Mouse (Mus musculus) adrenal gland, postnatal 25 days (tissue): ENCODE measurements at regions not wholly inside any gene's neighbourhood (a gene's known extent, or its start where the extent isn't known, plus 50 kb on each side); places are given as distances from the start of the nearest gene placed in this dataset.

ENCODE experiments used
- DNase-seq: peaks from one replicate; pipeline ENCODE4 v3.0.0; 2021; ENCODE audit warnings: mixed read lengths

DNA sequence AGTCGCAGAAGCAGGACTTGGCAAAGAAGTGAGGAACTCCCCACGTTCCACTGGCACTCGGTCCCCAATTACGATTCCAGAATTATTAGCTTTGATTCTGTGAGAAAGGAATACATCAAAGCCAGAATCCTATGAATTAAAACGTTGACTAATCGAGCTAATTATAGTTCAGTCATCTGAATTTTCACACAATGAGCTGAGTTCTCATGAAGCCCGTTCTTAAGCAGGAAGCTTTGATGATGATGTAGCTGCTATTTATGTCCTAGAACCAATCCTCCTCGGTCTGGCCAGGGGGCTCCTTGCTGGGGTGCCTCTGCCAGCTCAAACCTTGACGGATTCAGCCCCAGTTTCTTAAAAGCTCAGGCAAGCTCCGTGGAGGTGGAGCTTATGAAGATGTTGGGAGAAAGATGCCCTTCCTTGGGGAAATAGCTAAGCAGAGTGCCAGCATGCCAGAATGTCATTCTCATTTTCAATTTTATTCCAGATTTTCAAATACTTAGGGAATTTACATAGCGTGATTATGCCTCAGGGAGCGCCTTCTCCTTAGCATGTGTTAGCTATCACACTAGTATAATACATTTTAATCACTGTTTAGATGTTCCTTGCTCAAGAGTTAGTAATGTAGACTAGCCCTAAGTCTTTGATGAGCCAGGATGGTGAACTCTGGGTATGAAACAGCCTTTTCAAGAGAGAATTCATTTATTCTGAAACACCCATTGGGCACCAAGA lies 65.5 kb upstream of the Ppm1b start:
- no peak for DNase-seq

GRCm38 (mm10) chr17:84893273-84894033 lies 63.1 kb upstream of the Ppm1b start:
- DNase-seq, result no peak

- no peak for DNase-seq
These were observed 61.0 kb upstream of the Ppm1b start for GRCm38 (mm10) chr17:84895526-84895925.

- no peak for DNase-seq
These were observed 60.0 kb upstream of the Ppm1b start for GRCm38 (mm10) chr17:84896572-84896971.

DNA sequence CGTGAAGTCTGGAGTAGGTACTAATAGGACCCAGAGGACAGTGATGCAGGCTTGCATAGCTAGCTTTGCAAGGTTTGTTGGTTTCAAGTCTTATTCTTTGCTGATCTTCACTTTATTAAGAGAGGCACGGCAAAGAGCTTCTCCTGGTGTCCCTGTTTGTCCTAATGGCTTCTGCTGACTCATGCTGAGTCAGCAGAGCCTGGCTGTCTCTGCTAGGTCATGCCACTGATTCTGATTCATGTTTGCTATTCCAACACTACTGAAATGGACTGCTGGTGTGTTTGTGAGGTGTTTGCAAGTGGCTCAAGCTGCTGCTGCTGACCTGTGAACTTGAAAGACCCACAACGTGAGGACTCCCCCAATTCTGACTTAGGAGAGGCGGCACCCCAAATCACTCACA lies 58.1 kb upstream of the Ppm1b start:
- no peak for DNase-seq

- no peak for DNase-seq
These were observed 52.8 kb upstream of the Ppm1b start for GRCm38 (mm10) chr17:84903625-84904337.
